In the genomic region with DNA sequence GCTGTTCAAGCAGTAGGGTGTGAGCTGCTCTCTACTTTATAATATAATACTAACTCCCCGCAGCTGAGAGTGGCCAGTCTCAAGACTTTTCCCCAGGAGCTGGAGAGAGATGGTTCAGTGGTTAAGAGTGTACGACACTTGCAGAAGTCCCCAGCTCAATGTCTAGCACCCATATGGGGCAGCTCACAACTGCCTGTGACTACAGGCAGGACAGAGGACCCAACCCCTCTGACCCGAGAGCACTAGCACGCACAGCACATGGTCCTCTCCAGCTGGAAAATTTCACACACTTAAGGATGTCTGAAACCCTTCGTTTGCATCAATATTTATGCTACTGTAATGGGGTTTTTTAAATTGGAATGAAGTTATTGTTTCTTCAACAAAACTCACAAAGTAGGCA, we compare ENCODE assay signal across 20 mouse cellular contexts. TPM values are rescaled to one million over a fixed set of nuclear protein-coding genes. Genes with fewer than 3 reads are reported as not detected.
DNase-seq lines count a peak whose midpoint lies in the region; ATAC-seq lines count a peak whose summit lies in the region.
"Had no signal": no experiment of that assay in that cellular context is flagged by ENCODE, and none has a peak within 500 bp of the region (broad histone marks: within the 10 kb centered on the region; RNA-seq: fewer than 3 reads in every experiment).

No protein-coding gene starts in this region.

- no peaks in the 10 kb centered on the region for H3K36me3 ChIP-seq in heart, embryonic 16.5 days (ENCODE audit: control insufficient read depth, insufficient read depth)
- H3K36me3 ChIP-seq in heart, embryonic 11.5 days (ENCODE audit: control insufficient read depth, insufficient read depth, low read length): no peaks in the 10 kb centered on the region
- no peaks in the 10 kb centered on the region for H3K36me3 ChIP-seq in kidney, embryonic 14.5 days (ENCODE audit: control insufficient read depth, insufficient read depth, low read length)
- H3K36me3 ChIP-seq in intestine, embryonic 16.5 days (ENCODE audit: control insufficient read depth, insufficient read depth, low read length): no peaks in the 10 kb centered on the region
- no peaks in the 10 kb centered on the region for H3K36me3 ChIP-seq in stomach, embryonic 16.5 days (ENCODE audit: control insufficient read depth, insufficient read depth, low read length)
- H3K36me3 ChIP-seq: embryonic facial prominence, embryonic 12.5 days; embryonic facial prominence, embryonic 15.5 days; heart, embryonic 13.5 days; hindbrain, embryonic 10.5 days; hindbrain, embryonic 13.5 days had no signal

- H3K4me1 ChIP-seq in heart, embryonic 16.5 days (ENCODE audit: control insufficient read depth, insufficient read depth, low read length): peaks cover 5% of the 10 kb centered on the region
- H3K4me1 ChIP-seq in heart, embryonic 11.5 days (ENCODE audit: control insufficient read depth, insufficient read depth, low read length): peaks cover 4% of the 10 kb centered on the region; the same call in 1 of the 2 replicates
- H3K4me1 ChIP-seq in kidney, embryonic 14.5 days (ENCODE audit: control insufficient read depth, insufficient read depth, low read length): no peaks in the 10 kb centered on the region
- no peaks in the 10 kb centered on the region for H3K4me1 ChIP-seq in intestine, embryonic 16.5 days (ENCODE audit: control insufficient read depth, insufficient read depth, low read length)
- H3K4me1 ChIP-seq in stomach, embryonic 16.5 days (ENCODE audit: control insufficient read depth, insufficient read depth, low read length): peaks cover 9% of the 10 kb centered on the region
- H3K4me1 ChIP-seq: embryonic facial prominence, embryonic 12.5 days; embryonic facial prominence, embryonic 15.5 days had no signal

- no peaks in the 10 kb centered on the region for H3K27me3 ChIP-seq in heart, embryonic 16.5 days (ENCODE audit: control insufficient read depth, insufficient read depth, low read length)
- H3K27me3 ChIP-seq in heart, embryonic 11.5 days (ENCODE audit: control insufficient read depth, insufficient read depth, low read length): no peaks in the 10 kb centered on the region
- no peaks in the 10 kb centered on the region for H3K27me3 ChIP-seq in kidney, embryonic 14.5 days (ENCODE audit: control insufficient read depth, insufficient read depth, low read length)
- no peaks in the 10 kb centered on the region for H3K27me3 ChIP-seq in intestine, embryonic 16.5 days (replicated peaks; ENCODE audit: control insufficient read depth, insufficient read depth, low read length)
- no peaks in the 10 kb centered on the region for H3K27me3 ChIP-seq in stomach, embryonic 16.5 days (ENCODE audit: control insufficient read depth, insufficient read depth, low read length)
- H3K27me3 ChIP-seq: embryonic facial prominence, embryonic 12.5 days; embryonic facial prominence, embryonic 15.5 days; heart, embryonic 13.5 days; hindbrain, embryonic 13.5 days had no signal

- no peak overlapping the region for H3K9ac ChIP-seq in heart, embryonic 16.5 days (ENCODE audit: low read length)
- H3K9ac ChIP-seq in heart, embryonic 11.5 days (ENCODE audit: low read depth, low read length): no peak overlapping the region
- H3K9ac ChIP-seq in kidney, embryonic 14.5 days (ENCODE audit: low read depth, low read length): no peak overlapping the region
- H3K9ac ChIP-seq in intestine, embryonic 16.5 days (ENCODE audit: low read depth, low read length): no peak overlapping the region
- H3K9ac ChIP-seq in stomach, embryonic 16.5 days (ENCODE audit: low read length): no peak overlapping the region
- H3K9ac ChIP-seq: embryonic facial prominence, embryonic 12.5 days; embryonic facial prominence, embryonic 15.5 days; heart, embryonic 13.5 days; hindbrain, embryonic 13.5 days had no signal

- 75% methylated on average over 5 of the region's 5 CpGs for WGBS in heart, embryonic 16.5 days
- 85% methylated on average over 5 of the region's 5 CpGs for WGBS in heart, embryonic 11.5 days (ENCODE audit: insufficient replicate concordance)
- WGBS in kidney, embryonic 14.5 days: 68% methylated on average over 5 of the region's 5 CpGs
- WGBS in intestine, embryonic 16.5 days: 57% methylated on average over 5 of the region's 5 CpGs
- WGBS in stomach, embryonic 16.5 days: 47% methylated on average over 5 of the region's 5 CpGs

- peak; percentile 20 for DNase-seq in kidney, postnatal 10 days
- DNase-seq: adrenal gland, adult 2 months; adrenal gland, postnatal 14 days; cerebellum, adult 11 months; gastrocnemius, postnatal 10 days; heart, adult 18-20 months; heart, postnatal 36 days had no signal

- H3K9me3 ChIP-seq in heart, embryonic 16.5 days (replicated peaks; ENCODE audit: control insufficient read depth, low read length): no peaks in the 10 kb centered on the region
- no peaks in the 10 kb centered on the region for H3K9me3 ChIP-seq in heart, embryonic 11.5 days (replicated peaks; ENCODE audit: control insufficient read depth, low read length)
- H3K9me3 ChIP-seq in kidney, embryonic 14.5 days (ENCODE audit: control insufficient read depth, low read length): no peaks in the 10 kb centered on the region
- no peaks in the 10 kb centered on the region for H3K9me3 ChIP-seq in intestine, embryonic 16.5 days (ENCODE audit: control insufficient read depth, low read length)
- H3K9me3 ChIP-seq in stomach, embryonic 16.5 days (replicated peaks; ENCODE audit: control insufficient read depth, low read length): no peaks in the 10 kb centered on the region
- H3K9me3 ChIP-seq: embryonic facial prominence, embryonic 12.5 days; embryonic facial prominence, embryonic 15.5 days; heart, embryonic 13.5 days; hindbrain, embryonic 10.5 days; hindbrain, embryonic 13.5 days had no signal

- no peak overlapping the region for H3K27ac ChIP-seq in heart, embryonic 16.5 days (ENCODE audit: low read length)
- no peak overlapping the region for H3K27ac ChIP-seq in heart, embryonic 11.5 days (ENCODE audit: low read depth, low read length)
- H3K27ac ChIP-seq in kidney, embryonic 14.5 days (ENCODE audit: low read depth, low read length): no peak overlapping the region
- H3K27ac ChIP-seq in intestine, embryonic 16.5 days (ENCODE audit: low read length): no peak overlapping the region
- no peak overlapping the region for H3K27ac ChIP-seq in stomach, embryonic 16.5 days (ENCODE audit: low read length)
- H3K27ac ChIP-seq: embryonic facial prominence, embryonic 12.5 days; embryonic facial prominence, embryonic 15.5 days; heart, embryonic 13.5 days; hindbrain, embryonic 10.5 days; hindbrain, embryonic 13.5 days had no signal

- peak; percentile 49; the same call in 1 of the 2 replicates for ATAC-seq in heart, embryonic 16.5 days (replicated peaks; ENCODE audit: extremely low read depth, insufficient read depth, low FRiP score)
- ATAC-seq in heart, embryonic 11.5 days (replicated peaks; ENCODE audit: insufficient number of reproducible peaks, low FRiP score, low TSS enrichment): no peak
- no peak for ATAC-seq in kidney, embryonic 14.5 days (ENCODE audit: low FRiP score, low TSS enrichment)
- peak; percentile 73 for ATAC-seq in intestine, embryonic 16.5 days
- ATAC-seq in stomach, embryonic 16.5 days (ENCODE audit: insufficient read depth, low FRiP score): peak; percentile 50; the same call in 1 of the 2 replicates
- ATAC-seq: CD4-positive, CD25-positive, alpha-beta regulatory T cell, adult 4 months; forebrain, embryonic 16.5 days; hindbrain, embryonic 16.5 days had no signal

- no peak overlapping the region for H3K4me2 ChIP-seq in heart, embryonic 16.5 days (ENCODE audit: low read depth, low read length)
- H3K4me2 ChIP-seq in heart, embryonic 11.5 days: no peak overlapping the region
- H3K4me2 ChIP-seq in kidney, embryonic 14.5 days (replicated peaks; ENCODE audit: low read depth, low read length): no peak overlapping the region
- no peak overlapping the region for H3K4me2 ChIP-seq in intestine, embryonic 16.5 days (ENCODE audit: low read depth, low read length)
- H3K4me2 ChIP-seq in stomach, embryonic 16.5 days (ENCODE audit: low read depth, low read length): no peak overlapping the region
- H3K4me2 ChIP-seq: embryonic facial prominence, embryonic 12.5 days; embryonic facial prominence, embryonic 15.5 days; heart, embryonic 13.5 days; hindbrain, embryonic 13.5 days had no signal

- no peak overlapping the region for H3K4me3 ChIP-seq in heart, embryonic 16.5 days (ENCODE audit: low read length)
- no peak overlapping the region for H3K4me3 ChIP-seq in heart, embryonic 11.5 days (ENCODE audit: low read depth, low read length)
- H3K4me3 ChIP-seq in kidney, embryonic 14.5 days (ENCODE audit: low read length): no peak overlapping the region
- H3K4me3 ChIP-seq in intestine, embryonic 16.5 days (ENCODE audit: low read length): no peak overlapping the region
- no peak overlapping the region for H3K4me3 ChIP-seq in stomach, embryonic 16.5 days (replicated peaks; ENCODE audit: low read length)
- H3K4me3 ChIP-seq: embryonic facial prominence, embryonic 12.5 days; embryonic facial prominence, embryonic 15.5 days; heart, embryonic 13.5 days; hindbrain, embryonic 10.5 days; hindbrain, embryonic 13.5 days had no signal

RNA-seq across cellular contexts. Expression of gene Znrf2, which starts 56.3 kb away (rescaled TPM):
- 3.1 and 3.3 TPM in 2 replicates for polyA plus RNA-seq in heart, embryonic 16.5 days (2015; fragmentation: Nextera tagmentation; extraction: Ambion mirVana)
- 3.1 and 3.2 TPM in 2 replicates for polyA plus RNA-seq in heart, embryonic 11.5 days (2014; fragmentation: Nextera tagmentation; extraction: Ambion mirVana)
- 4.5 and 5.9 TPM in 2 replicates for polyA plus RNA-seq in kidney, embryonic 14.5 days (2014; fragmentation: Nextera tagmentation; extraction: Ambion mirVana)
- 5.0 and 5.5 TPM in 2 replicates for polyA plus RNA-seq in intestine, embryonic 16.5 days (2015; fragmentation: Nextera tagmentation; extraction: Ambion mirVana)
- polyA plus RNA-seq in stomach, embryonic 16.5 days (2015; fragmentation: Nextera tagmentation; extraction: Ambion mirVana): 4.5 and 5.3 TPM in 2 replicates

Comparison
In these comparisons a context has a peak if more than half of its experiments do, and no peak if none do; other contexts are left out.
1. ATAC-seq: peak in heart, embryonic 16.5 days (single experiment), intestine, embryonic 16.5 days (single experiment) and stomach, embryonic 16.5 days (single experiment); none in heart, embryonic 11.5 days (single experiment) and kidney, embryonic 14.5 days (single experiment).